Mouse (Mus musculus) heart, postnatal 0 days (tissue): ENCODE results near the gene Map7d1. TPM values are rescaled to one million over a fixed set of nuclear protein-coding genes. Genes with fewer than 3 reads are reported as not detected.
A peak's percentile ranks its signal among the peaks of the same experiment; 100 is the strongest.

Experiments used
- ATAC-seq: fragments of 200-750 bp; cut with Nextera tagmentation; 2 replicates; pipeline ENCODE4 v1.8.0; 2017; ENCODE audit warnings: low read depth, moderate number of reproducible peaks, moderate library complexity; ENCODE audit not compliant: insufficient read depth
- DNase-seq: peaks from one replicate; pipeline ENCODE4 v3.0.0-alpha.2; 2016; ENCODE audit warnings: low spot score
- H3K27ac ChIP-seq: fragments of 300-500 bp; sonication (generic); 2 replicates; pipeline ENCODE4 v1.5.1; 2014; ENCODE audit warnings: low read depth, mild to moderate bottlenecking
- H3K27me3 ChIP-seq: fragments of 300-500 bp; sonication (generic); 2 replicates; pipeline ENCODE4 v1.6.1; 2014; ENCODE audit warnings: low read length, mixed read lengths; ENCODE audit not compliant: control insufficient read depth, insufficient read depth
- H3K36me3 ChIP-seq: fragments of 300-500 bp; sonication (generic); replicated peaks from 2 replicates; pipeline ENCODE4 v1.6.1; 2014; ENCODE audit warnings: low read length, mixed read lengths; ENCODE audit not compliant: control insufficient read depth, insufficient read depth
- H3K4me1 ChIP-seq: fragments of 300-500 bp; sonication (generic); 2 replicates; pipeline ENCODE4 v1.6.1; 2014; ENCODE audit warnings: antibody characterized with exemption; ENCODE audit not compliant: control insufficient read depth, insufficient read depth
- H3K4me2 ChIP-seq: fragments of 300-500 bp; sonication (generic); 2 replicates; pipeline ENCODE4 v1.6.1; 2014; ENCODE audit warnings: low read depth, mild to moderate bottlenecking, low read length, moderate library complexity
- H3K4me3 ChIP-seq: fragments of 300-500 bp; sonication (generic); 2 replicates; pipeline ENCODE4 v1.5.1; 2014; ENCODE audit warnings: low read depth, low read length
- H3K9ac ChIP-seq: fragments of 300-500 bp; sonication (generic); replicated peaks from 2 replicates; pipeline ENCODE4 v1.6.1; 2014; ENCODE audit warnings: low read depth, low read length, mixed read lengths
- H3K9me3 ChIP-seq: fragments of 300-500 bp; sonication (generic); replicated peaks from 2 replicates; pipeline ENCODE4 v1.6.1; 2016; ENCODE audit warnings: low read length; ENCODE audit not compliant: control insufficient read depth
- CTCF ChIP-seq: IDR thresholded peaks from 2 replicates; pipeline ENCODE4 v1.5.1; 2016; ENCODE audit warnings: antibody characterized with exemption, control low read depth, low read depth
- EP300 ChIP-seq: IDR thresholded peaks from 2 replicates; pipeline ENCODE4 v1.6.1; 2016; ENCODE audit warnings: antibody characterized with exemption, low read depth
- WGBS: fragments of 180-500 bp; shearing (Covaris S2); extraction: QIAGEN DNeasy Blood & Tissue Kit; methylation state at CpG from one replicate; pipeline ENCODE4 v1.1.7; 2014; 5-methylcytosine and 5-hydroxymethylcytosine counted together
- polyA plus RNA-seq: library from polyadenylated mRNA; unstranded; fragments of >200 nt; fragmentation: Nextera tagmentation; extraction: Ambion mirVana; gene quantifications from 2 replicates; pipeline ENCODE4 v1.2.1, GENCODE M21; 2015
- total RNA-seq: library from RNA; depleted of rRNA; stranded (reverse); fragments of >200 nt; gene quantifications from 2 replicates; pipeline ENCODE4 v1.2.3, GENCODE M21; 2014; ENCODE audit warnings: low replicate concordance; rRNA removed

Map7d1 gene
- total RNA-seq (75.0 and 90.1 TPM in 2 replicates), polyA plus RNA-seq (35.2 and 37.5 TPM in 2 replicates)

DNA sequence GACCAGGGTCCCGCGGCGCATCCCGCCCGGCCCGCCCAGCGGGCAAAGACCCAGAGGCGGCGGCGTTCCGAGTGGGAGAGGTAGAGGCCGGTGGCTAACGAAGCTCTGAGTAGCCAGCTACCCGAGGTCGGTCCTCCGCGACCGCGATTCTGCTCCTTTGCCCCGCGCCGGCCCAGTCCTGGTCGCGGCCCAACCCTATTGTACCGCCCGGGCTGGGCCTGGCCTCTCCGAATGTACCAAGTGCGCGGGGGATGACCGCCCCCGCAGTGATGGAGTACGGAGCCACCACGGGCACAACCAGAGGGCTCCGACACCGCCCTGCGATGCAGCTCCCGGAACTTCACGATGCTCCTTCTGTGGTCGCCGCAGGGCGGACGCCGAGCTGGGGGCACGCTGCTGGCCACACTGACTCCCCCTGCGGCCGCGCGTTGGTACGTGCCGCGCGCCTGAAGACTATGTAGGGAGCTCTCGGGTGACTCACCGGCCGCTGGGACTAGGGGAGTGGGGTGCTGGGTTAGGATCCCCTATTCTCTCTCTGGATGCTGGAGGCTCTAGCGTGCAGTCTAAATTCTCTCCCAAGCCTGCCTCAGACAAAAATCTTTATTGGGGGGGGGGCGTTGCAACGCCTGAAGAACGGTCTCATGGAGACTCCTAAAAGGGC, at the start of gene Map7d1:
Gene Map7d1, minus strand, starts transcription at position 213 of the 661 bp plus-strand sequence.
- Histone ChIP-seq H3K27ac (peak within 1 kb of the TSS; percentile 96), H3K9ac (peak within 1 kb of the TSS; percentile 90), H3K27me3 (no peaks in the 10 kb centered on the region), H3K9me3 (no peaks in the 10 kb centered on the region), H3K4me1 (peaks cover 75% of the 10 kb centered on the region), H3K4me3 (peak within 1 kb of the TSS; percentile 88), H3K4me2 (peak within 1 kb of the TSS; percentile 89), H3K36me3 (no peaks in the 10 kb centered on the region)
- peak; percentile 81; the same call in 1 of the 2 replicates for TF ChIP-seq EP300
- no peak; the same call in 1 of the 2 replicates for TF ChIP-seq CTCF
- peak; percentile 78 for ATAC-seq
- DNase-seq = peak; percentile 80
- WGBS = under 1% methylated on average over 54 of the region's 59 CpGs

DNA sequence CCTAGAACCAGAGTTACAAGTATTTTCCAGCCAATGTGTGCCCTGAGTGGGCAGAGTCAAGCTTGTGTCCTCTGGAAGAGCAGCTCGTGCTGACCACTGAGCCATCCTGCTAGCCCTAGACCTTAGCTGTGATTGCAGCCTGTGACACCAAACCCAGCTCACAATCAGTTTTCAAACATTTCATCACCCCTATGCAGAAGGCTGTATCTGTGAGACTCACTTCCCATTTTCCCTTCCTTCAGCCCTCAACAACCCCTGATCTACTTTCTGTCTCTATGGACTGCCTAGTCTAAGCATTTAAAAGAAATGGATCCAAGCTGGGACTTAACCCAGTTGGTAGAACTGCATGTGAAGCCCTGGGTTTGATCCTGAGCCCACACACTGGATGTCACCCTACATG, 49.3 kb upstream of the Map7d1 start:
- no peaks in the 10 kb centered on the region for H3K9me3 ChIP-seq
- peaks cover 3% of the 10 kb centered on the region; the same call in 1 of the 2 replicates for H3K4me1 ChIP-seq
- no peak for DNase-seq
- TF ChIP-seq CTCF = no peak
- no peak for TF ChIP-seq EP300
- H3K27ac ChIP-seq = no peak overlapping the region
- H3K4me2 ChIP-seq = no peak overlapping the region
- ATAC-seq = no peak
- no peak overlapping the region for H3K9ac ChIP-seq
- 83% methylated on average over 1 of the region's 1 CpGs for WGBS
- H3K36me3 ChIP-seq = no peaks in the 10 kb centered on the region
- H3K27me3 ChIP-seq = peaks cover 39% of the 10 kb centered on the region
- no peak overlapping the region for H3K4me3 ChIP-seq

DNA sequence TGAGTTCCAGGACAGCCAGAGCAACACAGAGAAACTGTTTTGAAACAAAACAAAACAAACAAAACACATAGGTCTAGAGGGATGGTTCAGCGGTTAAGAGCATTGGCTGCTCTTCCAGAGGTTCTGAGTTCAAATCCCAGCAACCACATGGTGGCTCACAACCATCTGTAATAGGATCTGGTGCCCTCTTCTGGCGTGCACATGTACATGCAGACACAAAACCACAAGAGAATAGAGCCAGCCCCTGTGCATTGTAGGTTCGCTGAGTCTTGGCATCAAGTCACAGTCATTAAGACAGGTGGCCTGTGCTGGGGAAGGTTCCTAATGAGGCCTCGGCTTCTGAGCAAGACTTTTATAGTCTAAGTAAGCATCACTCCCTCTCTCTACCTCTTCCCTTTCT, 47.7 kb upstream of the Map7d1 start:
- no peak overlapping the region for H3K27ac ChIP-seq
- H3K9me3 ChIP-seq = no peaks in the 10 kb centered on the region
- no peak overlapping the region for H3K4me2 ChIP-seq
- no peak overlapping the region for H3K9ac ChIP-seq
- H3K4me3 ChIP-seq = no peak overlapping the region
- DNase-seq (no peak), ATAC-seq (no peak)
- H3K36me3 ChIP-seq = no peaks in the 10 kb centered on the region
- peaks cover 40% of the 10 kb centered on the region for H3K27me3 ChIP-seq
- no peaks in the 10 kb centered on the region; the same call in 1 of the 2 replicates for H3K4me1 ChIP-seq
- WGBS = 63% methylated on average over 4 of the region's 4 CpGs
- TF ChIP-seq CTCF (no peak), EP300 (no peak)

DNA sequence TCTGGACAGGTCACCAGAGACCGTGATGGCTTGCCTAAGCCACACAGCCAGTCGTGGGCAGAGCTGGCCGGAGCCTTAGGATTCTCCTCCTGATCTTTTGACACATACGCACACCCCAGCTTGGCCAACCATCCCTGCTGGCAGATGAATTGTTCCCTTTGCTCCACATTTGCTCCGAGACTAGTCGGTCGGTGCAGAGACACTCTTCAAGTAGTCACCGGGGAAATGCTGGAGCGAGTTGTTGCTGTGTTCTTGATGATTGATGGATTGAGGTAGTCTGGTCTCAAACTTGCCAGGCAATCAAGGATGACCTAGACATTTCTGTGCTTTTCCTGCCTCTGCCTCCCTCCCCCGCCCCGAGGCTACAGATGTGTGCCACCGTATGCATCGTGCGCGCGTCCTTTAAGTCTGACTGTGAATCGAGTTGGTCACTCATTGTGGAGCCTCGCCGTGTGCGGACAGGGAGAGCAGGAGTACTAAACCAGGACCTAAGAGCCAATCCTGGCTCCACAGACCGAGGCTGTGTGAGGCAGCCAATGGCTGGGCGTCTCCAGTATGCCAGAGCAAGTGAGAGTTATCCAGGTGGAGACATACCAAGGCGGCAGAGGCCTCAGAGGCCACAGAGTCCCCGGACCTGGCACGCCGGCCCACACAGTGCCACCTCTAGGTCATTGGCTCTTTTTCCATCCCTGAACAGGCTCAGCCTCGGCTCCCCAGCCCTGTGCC, 45.6 kb upstream of the Map7d1 start:
- Histone ChIP-seq H3K27me3 (peaks cover 51% of the 10 kb centered on the region), H3K4me3 (peak overlapping the region; percentile 30), H3K9me3 (no peaks in the 10 kb centered on the region), H3K4me1 (peaks cover 5% of the 10 kb centered on the region), H3K27ac (no peak overlapping the region), H3K9ac (no peak overlapping the region), H3K36me3 (no peaks in the 10 kb centered on the region), H3K4me2 (peak overlapping the region; percentile 49)
- TF ChIP-seq CTCF (no peak), EP300 (no peak)
- WGBS = 12% methylated on average over 27 of the region's 27 CpGs
- no peak for DNase-seq
- no peak for ATAC-seq

DNA sequence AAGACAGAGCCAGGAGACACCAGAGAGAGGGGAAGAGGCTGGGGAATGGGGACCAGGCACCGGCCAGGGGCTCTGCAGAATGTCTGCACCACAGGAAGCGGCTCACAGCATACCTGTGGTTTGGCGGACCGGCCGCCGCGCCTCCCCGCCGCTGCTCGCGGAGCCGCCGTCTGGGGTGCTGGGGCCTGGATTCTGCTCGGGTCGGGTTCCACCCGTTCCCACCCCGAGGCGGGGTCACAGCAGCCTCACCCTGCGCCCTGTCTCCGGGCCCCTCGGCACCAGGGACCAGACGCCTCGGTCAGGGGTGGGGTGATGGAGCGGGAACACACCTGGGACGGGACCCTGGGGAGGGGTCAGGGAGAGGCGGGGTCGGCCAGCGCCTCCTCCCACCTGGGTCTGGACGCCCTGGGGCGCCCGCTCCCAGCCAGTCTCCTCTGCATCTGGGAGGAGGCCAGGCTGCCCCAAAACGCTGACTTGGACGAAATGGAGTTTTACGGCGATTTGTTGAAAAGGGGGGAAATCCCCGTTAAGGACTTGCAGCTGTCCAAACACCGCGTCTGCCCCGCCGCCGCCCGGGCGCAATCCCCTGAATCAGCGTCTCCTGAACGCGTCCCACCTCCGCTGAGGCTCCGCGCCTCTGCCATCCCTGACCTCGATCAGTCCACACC, 44.9 kb upstream of the Map7d1 start:
- Histone ChIP-seq H3K27ac (no peak overlapping the region), H3K36me3 (no peaks in the 10 kb centered on the region), H3K4me1 (peaks cover 5% of the 10 kb centered on the region), H3K9ac (no peak overlapping the region), H3K4me2 (peak overlapping the region; percentile 49), H3K27me3 (peaks cover 54% of the 10 kb centered on the region), H3K9me3 (no peaks in the 10 kb centered on the region), H3K4me3 (peak overlapping the region; percentile 30)
- ATAC-seq = no peak
- WGBS = under 1% methylated on average over 37 of the region's 50 CpGs
- TF ChIP-seq EP300 = no peak
- no peak for DNase-seq
